Mouse (Mus musculus) cortical plate, adult 2 months (tissue): Measurements from ENCODE around the gene Hoxc5.

Experiments used
- CTCF ChIP-seq: fragments of 200-500 bp; IDR thresholded peaks from 2 replicates; pipeline ENCODE4 v1.5.1; 2011; ENCODE audit warnings: mild to moderate bottlenecking, control low read depth, low read length; ENCODE audit not compliant: insufficient read depth; ENCODE audit errors: extremely low read depth
- POLR2A ChIP-seq: fragments of 200-500 bp; IDR thresholded peaks from 2 replicates; pipeline ENCODE4 v1.6.1; 2011; ENCODE audit warnings: mild to moderate bottlenecking, low read length, control low read depth; ENCODE audit not compliant: insufficient read depth; ENCODE audit errors: extremely low read depth

DNA sequence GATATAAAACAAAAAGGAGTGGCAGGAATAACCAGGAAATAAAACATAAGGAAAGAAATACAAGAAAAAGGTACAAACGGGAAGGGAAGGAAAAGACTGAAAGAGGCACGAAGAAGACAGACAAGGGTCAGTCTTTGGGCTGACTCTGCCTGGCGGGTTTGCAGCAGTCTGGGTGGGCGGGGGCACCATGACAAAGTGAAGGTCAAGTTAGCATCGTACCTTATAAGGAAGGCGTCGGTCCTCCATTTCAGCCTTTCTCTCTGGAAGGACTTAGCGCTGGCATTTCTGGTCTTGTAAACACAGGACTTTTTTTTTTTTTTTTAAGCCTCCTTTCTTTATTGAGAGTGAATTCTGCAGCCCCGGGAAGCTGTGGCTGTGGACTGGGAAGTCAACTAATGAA lies 20.0 kb upstream of the Hoxc5 start:
- TF ChIP-seq CTCF (no peak), POLR2A (no peak)
